Comparison of ENCODE assay signal across 32 mouse cellular contexts in the genomic region with DNA sequence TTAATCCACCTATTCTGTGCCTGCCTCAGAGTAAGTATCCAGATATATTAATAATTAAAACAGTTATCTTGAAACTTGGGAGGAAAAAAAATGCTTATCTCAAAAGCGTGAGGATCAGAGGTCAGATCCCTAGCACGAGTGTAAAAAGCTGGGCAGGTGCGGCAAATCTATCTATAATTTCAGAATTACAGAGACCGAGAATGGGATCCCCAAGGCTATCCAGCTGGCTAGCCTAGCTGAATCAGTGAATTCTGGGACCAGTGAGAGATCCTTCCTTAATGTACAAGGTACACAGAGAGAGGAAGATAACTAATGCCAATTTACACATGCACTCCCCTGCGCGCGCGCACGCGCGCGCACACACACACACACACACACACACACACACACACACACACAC. TPM values are rescaled to one million over a fixed set of nuclear protein-coding genes. Genes with fewer than 3 reads are reported as not detected.
"Had no signal": no experiment of that assay in that cellular context is flagged by ENCODE, and none has a peak within 500 bp of the region (broad histone marks: within the 10 kb centered on the region; RNA-seq: fewer than 3 reads in every experiment).

No protein-coding gene starts in this region.

- H3K4me2 ChIP-seq: limb, embryonic 12.5 days; limb, embryonic 13.5 days; limb, embryonic 15.5 days; liver, embryonic 11.5 days; liver, embryonic 12.5 days; liver, embryonic 13.5 days; liver, embryonic 15.5 days; lung, embryonic 14.5 days; lung, embryonic 15.5 days; midbrain, embryonic 11.5 days; midbrain, embryonic 12.5 days; midbrain, embryonic 13.5 days; midbrain, embryonic 15.5 days; neural tube, embryonic 12.5 days had no signal

- DNase-seq: left cerebral cortex, postnatal 4 days; liver; liver, embryonic 13.5 days; liver, postnatal 0 days; lung, adult 18-20 months; lung, adult 2 months; lung, embryonic 14.5 days; lung, postnatal 10 days; lung, postnatal 14 days; lung, postnatal 36 days; lung, postnatal 4 days; midbrain, embryonic 14.5 days had no signal

- H3K4me1 ChIP-seq: limb, embryonic 12.5 days; limb, embryonic 13.5 days; limb, embryonic 15.5 days; liver, embryonic 12.5 days; liver, embryonic 13.5 days; liver, embryonic 15.5 days; megakaryocyte, embryonic 14.5 days; midbrain, embryonic 12.5 days; midbrain, embryonic 13.5 days; midbrain, embryonic 15.5 days; neural tube, embryonic 12.5 days had no signal

- H3K27ac ChIP-seq: limb, embryonic 10.5 days; limb, embryonic 12.5 days; limb, embryonic 13.5 days; limb, embryonic 15.5 days; liver, embryonic 12.5 days; liver, embryonic 13.5 days; liver, embryonic 14.5 days; liver, embryonic 15.5 days; lung, embryonic 15.5 days; macrophage; midbrain, embryonic 10.5 days; midbrain, embryonic 12.5 days; midbrain, embryonic 13.5 days; midbrain, embryonic 15.5 days; neural tube, embryonic 12.5 days had no signal

- H3K9ac ChIP-seq: limb, embryonic 12.5 days; limb, embryonic 13.5 days; limb, embryonic 15.5 days; liver, embryonic 12.5 days; liver, embryonic 13.5 days; liver, embryonic 14.5 days; liver, embryonic 15.5 days; liver, postnatal 0 days; lung, embryonic 14.5 days; lung, embryonic 15.5 days; midbrain, embryonic 12.5 days; midbrain, embryonic 13.5 days; midbrain, embryonic 15.5 days; neural tube, embryonic 12.5 days had no signal

- H3K36me3 ChIP-seq: limb, embryonic 10.5 days; limb, embryonic 12.5 days; limb, embryonic 13.5 days; limb, embryonic 15.5 days; liver, embryonic 12.5 days; liver, embryonic 13.5 days; liver, embryonic 15.5 days; lung, embryonic 15.5 days; midbrain, embryonic 10.5 days; midbrain, embryonic 12.5 days; midbrain, embryonic 13.5 days; midbrain, embryonic 15.5 days; neural tube, embryonic 12.5 days had no signal

- H3K27me3 ChIP-seq: limb, embryonic 12.5 days; limb, embryonic 13.5 days; limb, embryonic 15.5 days; liver, embryonic 12.5 days; liver, embryonic 13.5 days; liver, embryonic 15.5 days; lung, embryonic 15.5 days; megakaryocyte, embryonic 14.5 days; midbrain, embryonic 15.5 days; neural tube, embryonic 12.5 days had no signal

- H3K9me3 ChIP-seq: limb, embryonic 10.5 days; limb, embryonic 12.5 days; limb, embryonic 13.5 days; limb, embryonic 15.5 days; liver, embryonic 12.5 days; liver, embryonic 13.5 days; liver, embryonic 15.5 days; lung, embryonic 15.5 days; midbrain, embryonic 10.5 days; midbrain, embryonic 12.5 days; midbrain, embryonic 13.5 days; midbrain, embryonic 15.5 days; neural tube, embryonic 12.5 days had no signal

- H3K4me3 ChIP-seq: limb, embryonic 10.5 days; limb, embryonic 12.5 days; limb, embryonic 13.5 days; limb, embryonic 15.5 days; liver, embryonic 12.5 days; liver, embryonic 13.5 days; liver, embryonic 15.5 days; lung, embryonic 15.5 days; megakaryocyte, embryonic 14.5 days; midbrain, embryonic 10.5 days; midbrain, embryonic 12.5 days; midbrain, embryonic 13.5 days; midbrain, embryonic 15.5 days; myocyte; neural tube, embryonic 12.5 days had no signal

- ATAC-seq: liver, embryonic 12.5 days; liver, postnatal 0 days; lung, postnatal 0 days; midbrain, embryonic 13.5 days; midbrain, embryonic 15.5 days; midbrain, embryonic 16.5 days had no signal

RNA-seq across cellular contexts. Expression of gene Ptprt, which starts 31.2 kb away (rescaled TPM):
- polyA plus RNA-seq: macrophage had no signal
